Comparison of ENCODE assay signal across 14 mouse cellular contexts in genomic region chr14:12950922-12951321, GRCm38 (mm10).
"Had no signal": no experiment of that assay in that cellular context is flagged by ENCODE, and none has a peak within 500 bp of the region (broad histone marks: within the 10 kb centered on the region; RNA-seq: fewer than 3 reads in every experiment).

No protein-coding gene starts in this region.

- H3K27me3 ChIP-seq: liver, embryonic 12.5 days; midbrain, embryonic 12.5 days; neural tube, embryonic 12.5 days; stomach, embryonic 15.5 days had no signal

- H3K9me3 ChIP-seq: liver, embryonic 12.5 days; midbrain, embryonic 12.5 days; neural tube, embryonic 12.5 days; stomach, embryonic 15.5 days had no signal

- H3K36me3 ChIP-seq: liver, embryonic 12.5 days; midbrain, embryonic 12.5 days; neural tube, embryonic 12.5 days; stomach, embryonic 15.5 days had no signal

- H3K4me1 ChIP-seq: liver, embryonic 12.5 days; midbrain, embryonic 12.5 days; neural tube, embryonic 12.5 days; stomach, embryonic 15.5 days had no signal

- H3K4me3 ChIP-seq: liver, embryonic 12.5 days; midbrain, embryonic 12.5 days; neural tube, embryonic 12.5 days; stomach, embryonic 15.5 days had no signal

- ATAC-seq: liver, embryonic 12.5 days had no signal

- DNase-seq: lung, adult 18-20 months; lung, embryonic 14.5 days; lung, postnatal 10 days; lung, postnatal 4 days; right cerebral cortex, postnatal 14 days; thymus, adult 2 months; thymus, postnatal 25 days; thymus, postnatal 4 days had no signal

- H3K27ac ChIP-seq: liver, embryonic 12.5 days; liver, embryonic 14.5 days; midbrain, embryonic 12.5 days; neural tube, embryonic 12.5 days; stomach, embryonic 15.5 days; stomach, postnatal 0 days had no signal

- H3K4me2 ChIP-seq: liver, embryonic 12.5 days; lung, embryonic 14.5 days; midbrain, embryonic 12.5 days; neural tube, embryonic 12.5 days; stomach, embryonic 15.5 days had no signal

- H3K9ac ChIP-seq: liver, embryonic 12.5 days; liver, embryonic 14.5 days; lung, embryonic 14.5 days; midbrain, embryonic 12.5 days; neural tube, embryonic 12.5 days; stomach, embryonic 15.5 days had no signal
